Comparison of ENCODE assay signal across 15 mouse cellular contexts in the genomic region with DNA sequence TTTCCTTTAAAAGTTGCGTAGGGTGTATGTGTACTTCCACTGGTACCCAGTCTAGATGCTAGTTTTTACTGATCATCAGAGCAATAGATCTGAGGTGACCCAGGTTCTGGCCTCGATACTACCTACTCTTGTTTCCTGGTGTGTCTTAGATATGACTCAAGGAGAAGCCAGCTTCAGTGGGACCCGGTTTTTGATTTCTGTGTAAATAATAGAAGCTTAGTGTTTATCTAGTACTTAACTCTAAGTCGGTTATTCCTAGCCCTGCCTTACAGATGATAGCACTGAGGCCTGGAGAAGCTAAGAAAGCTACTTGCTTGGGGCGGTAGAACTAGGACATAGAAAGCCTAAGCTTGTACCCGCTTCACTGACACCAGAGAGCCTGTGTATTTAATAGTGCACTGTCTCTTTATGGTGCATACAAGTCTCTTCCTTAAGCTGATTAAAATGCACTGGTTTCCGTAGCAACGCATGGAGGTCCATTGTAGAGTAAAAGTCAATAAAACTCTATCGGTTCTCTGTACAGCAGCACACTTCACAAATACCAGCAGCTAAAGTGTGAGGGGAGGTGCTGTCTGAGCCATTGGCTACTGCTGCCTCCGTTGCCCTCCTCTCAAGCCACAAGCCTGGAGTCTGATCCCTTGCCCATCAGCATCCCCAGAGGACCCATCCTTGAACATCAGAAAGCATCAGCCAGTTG.
DNase-seq lines count a peak whose midpoint lies in the region; ATAC-seq and TF ChIP-seq lines count a peak whose summit lies in the region.
"Had no signal": no experiment of that assay in that cellular context is flagged by ENCODE, and none has a peak within 500 bp of the region (broad histone marks: within the 10 kb centered on the region; RNA-seq: fewer than 3 reads in every experiment).

No protein-coding gene starts in this region.

- DNase-seq in lung, postnatal 0 days (ENCODE audit: low spot score) = peak; percentile 43
- DNase-seq in lung, postnatal 14 days = no peak
- peak; percentile 27 for DNase-seq in stomach, postnatal 0 days (ENCODE audit: low spot score)
- no peak for DNase-seq in thymus, adult 2 months
- DNase-seq: adrenal gland, adult 8-10 months; lung, adult 2 months; spleen, adult 18-20 months; thymus, postnatal 14 days had no signal

- peaks cover 13% of the 10 kb centered on the region; the same call in 1 of the 2 replicates for H3K4me1 ChIP-seq in lung, postnatal 0 days (ENCODE audit: insufficient read depth, low read depth, low read length)
- H3K4me1 ChIP-seq in hindbrain, embryonic 13.5 days (replicated peaks) = peaks cover 44% of the 10 kb centered on the region
- peaks cover 20% of the 10 kb centered on the region for H3K4me1 ChIP-seq in midbrain, embryonic 15.5 days
- 0 out of 2 replicates have a peak, but pooled peaks cover 4% of the 10 kb centered on the region for H3K4me1 ChIP-seq in stomach, postnatal 0 days (replicated peaks; ENCODE audit: control insufficient read depth, insufficient read depth)
- no peaks in the 10 kb centered on the region for H3K4me1 ChIP-seq in thymus, adult 2 months (replicated peaks; ENCODE audit: control insufficient read depth, insufficient read depth, low read length)

- H3K36me3 ChIP-seq in lung, postnatal 0 days (ENCODE audit: insufficient read depth, low read length) = no peaks in the 10 kb centered on the region
- H3K36me3 ChIP-seq in hindbrain, embryonic 13.5 days = no peaks in the 10 kb centered on the region
- H3K36me3 ChIP-seq in midbrain, embryonic 15.5 days (replicated peaks) = no peaks in the 10 kb centered on the region
- H3K36me3 ChIP-seq in stomach, postnatal 0 days (ENCODE audit: control insufficient read depth, insufficient read depth, low read length) = no peaks in the 10 kb centered on the region
- no peaks in the 10 kb centered on the region for H3K36me3 ChIP-seq in thymus, adult 2 months (ENCODE audit: control insufficient read depth, insufficient read depth, low read length)
- H3K36me3 ChIP-seq: embryonic facial prominence, embryonic 15.5 days; limb, embryonic 12.5 days had no signal

- TF ChIP-seq POLR2A in thymus, adult 2 months (IDR thresholded peaks at IDR 0.05; ENCODE audit: control insufficient read depth, extremely low read depth, insufficient read depth, low read length, poor library complexity) = no peak

- no peak for TF ChIP-seq EP300 in lung, postnatal 0 days (IDR thresholded peaks at IDR 0.05)
- TF ChIP-seq EP300 in stomach, postnatal 0 days (optimal IDR thresholded peaks at IDR 0.05) = no peak

- no peak for ATAC-seq in lung, postnatal 0 days
- peak; percentile 80 for ATAC-seq in hindbrain, embryonic 13.5 days (ENCODE audit: low FRiP score)
- peak; percentile 92 for ATAC-seq in midbrain, embryonic 15.5 days (replicated peaks)
- ATAC-seq in stomach, postnatal 0 days (ENCODE audit: low FRiP score, low TSS enrichment) = peak; percentile 61
- ATAC-seq in megakaryocyte, adult 5-6 weeks (ENCODE audit: poor library complexity, severe bottlenecking) = no peak
- no peak for ATAC-seq in erythroblast, adult 5-6 weeks (replicated peaks; ENCODE audit: low FRiP score, poor library complexity, severe bottlenecking)

- no peak for TF ChIP-seq CTCF in lung, postnatal 0 days (IDR thresholded peaks at IDR 0.05)
- TF ChIP-seq CTCF in stomach, postnatal 0 days (IDR thresholded peaks at IDR 0.05; ENCODE audit: low read depth) = no peak
- no peak for TF ChIP-seq CTCF in thymus, adult 2 months (IDR thresholded peaks at IDR 0.05; ENCODE audit: borderline replicate concordance, control insufficient read depth, extremely low read depth, insufficient read depth, low read length, poor library complexity)

- 46% methylated on average over 10 of the region's 10 CpGs for WGBS in lung, postnatal 0 days
- WGBS in hindbrain, embryonic 13.5 days = 48% methylated on average over 10 of the region's 10 CpGs
- 28% methylated on average over 10 of the region's 10 CpGs for WGBS in midbrain, embryonic 15.5 days
- 41% methylated on average over 10 of the region's 10 CpGs for WGBS in stomach, postnatal 0 days
- WGBS in thymus, adult 2 months = 91% methylated on average over 10 of the region's 10 CpGs

- no peak overlapping the region for H3K9ac ChIP-seq in lung, postnatal 0 days (replicated peaks; ENCODE audit: low read depth)
- no peak overlapping the region for H3K9ac ChIP-seq in hindbrain, embryonic 13.5 days
- no peak overlapping the region for H3K9ac ChIP-seq in midbrain, embryonic 15.5 days
- H3K9ac ChIP-seq in stomach, postnatal 0 days (ENCODE audit: low read length) = no peak overlapping the region
- H3K9ac ChIP-seq: embryonic facial prominence, embryonic 15.5 days; limb, embryonic 12.5 days had no signal

- no peaks in the 10 kb centered on the region for H3K9me3 ChIP-seq in lung, postnatal 0 days (ENCODE audit: low read length)
- H3K9me3 ChIP-seq in hindbrain, embryonic 13.5 days = no peaks in the 10 kb centered on the region
- no peaks in the 10 kb centered on the region for H3K9me3 ChIP-seq in midbrain, embryonic 15.5 days
- no peaks in the 10 kb centered on the region for H3K9me3 ChIP-seq in stomach, postnatal 0 days (ENCODE audit: control insufficient read depth, low read length)
- H3K9me3 ChIP-seq: embryonic facial prominence, embryonic 15.5 days; limb, embryonic 12.5 days had no signal

- H3K27ac ChIP-seq in lung, postnatal 0 days (ENCODE audit: low read length) = no peak overlapping the region
- peak overlapping the region; percentile 67 for H3K27ac ChIP-seq in hindbrain, embryonic 13.5 days
- peak overlapping the region; percentile 75 for H3K27ac ChIP-seq in midbrain, embryonic 15.5 days
- no peak overlapping the region for H3K27ac ChIP-seq in stomach, postnatal 0 days (replicated peaks)
- no peak overlapping the region for H3K27ac ChIP-seq in thymus, adult 2 months (ENCODE audit: control insufficient read depth, insufficient read depth, low read length)
- H3K27ac ChIP-seq: embryonic facial prominence, embryonic 15.5 days; kidney, postnatal 0 days; limb, embryonic 12.5 days had no signal

- no peak overlapping the region for H3K4me3 ChIP-seq in lung, postnatal 0 days (ENCODE audit: low read depth, low read length)
- H3K4me3 ChIP-seq in hindbrain, embryonic 13.5 days = no peak overlapping the region
- no peak overlapping the region for H3K4me3 ChIP-seq in midbrain, embryonic 15.5 days
- H3K4me3 ChIP-seq in stomach, postnatal 0 days (ENCODE audit: low read depth, low read length) = no peak overlapping the region
- no peak overlapping the region for H3K4me3 ChIP-seq in thymus, adult 2 months (ENCODE audit: control insufficient read depth, insufficient read depth, low read length)
- H3K4me3 ChIP-seq: embryonic facial prominence, embryonic 15.5 days; limb, embryonic 12.5 days had no signal

- no peaks in the 10 kb centered on the region for H3K27me3 ChIP-seq in lung, postnatal 0 days (replicated peaks; ENCODE audit: insufficient read depth, low read length)
- H3K27me3 ChIP-seq in hindbrain, embryonic 13.5 days = no peaks in the 10 kb centered on the region
- no peaks in the 10 kb centered on the region for H3K27me3 ChIP-seq in midbrain, embryonic 15.5 days (replicated peaks)
- H3K27me3 ChIP-seq in stomach, postnatal 0 days (ENCODE audit: control insufficient read depth, insufficient read depth, low read length) = no peaks in the 10 kb centered on the region
- no peaks in the 10 kb centered on the region for H3K27me3 ChIP-seq in thymus, adult 2 months (ENCODE audit: control insufficient read depth, insufficient read depth, low read length)
- H3K27me3 ChIP-seq: embryonic facial prominence, embryonic 15.5 days had no signal

- no peak overlapping the region for H3K4me2 ChIP-seq in lung, postnatal 0 days (replicated peaks; ENCODE audit: low read depth, low read length)
- H3K4me2 ChIP-seq in hindbrain, embryonic 13.5 days = peak overlapping the region; percentile 19; the same call in 1 of the 2 replicates
- H3K4me2 ChIP-seq in midbrain, embryonic 15.5 days = peak overlapping the region; percentile 32
- H3K4me2 ChIP-seq in stomach, postnatal 0 days (replicated peaks; ENCODE audit: low read depth) = no peak overlapping the region
- H3K4me2 ChIP-seq: embryonic facial prominence, embryonic 15.5 days; limb, embryonic 12.5 days had no signal

Comparison
In these comparisons a context has a peak if more than half of its experiments do, and no peak if none do; other contexts are left out.
1. DNase-seq: peak in lung, postnatal 0 days (single experiment) and stomach, postnatal 0 days (single experiment); none in lung, postnatal 14 days (single experiment) and thymus, adult 2 months (single experiment).
2. ATAC-seq: peak in hindbrain, embryonic 13.5 days (single experiment), midbrain, embryonic 15.5 days (single experiment) and stomach, postnatal 0 days (single experiment); none in lung, postnatal 0 days (single experiment), megakaryocyte, adult 5-6 weeks (single experiment) and erythroblast, adult 5-6 weeks (single experiment).
3. H3K27ac ChIP-seq: peak in hindbrain, embryonic 13.5 days (single experiment) and midbrain, embryonic 15.5 days (single experiment); none in lung, postnatal 0 days (single experiment), stomach, postnatal 0 days (single experiment) and thymus, adult 2 months (single experiment).
4. H3K4me2 ChIP-seq: peak in hindbrain, embryonic 13.5 days (single experiment) and midbrain, embryonic 15.5 days (single experiment); none in lung, postnatal 0 days (single experiment) and stomach, postnatal 0 days (single experiment).